Mouse (Mus musculus) bone marrow, adult 2 months (tissue): Measurements from ENCODE around the gene Akr1c21.

ENCODE experiments used
- CTCF ChIP-seq: fragments of 200-500 bp; IDR thresholded peaks from 2 replicates; pipeline ENCODE4 v1.5.1; 2011; ENCODE audit warnings: low read length, control low read depth; ENCODE audit not compliant: control insufficient read depth, insufficient read depth
- POLR2A ChIP-seq: fragments of 200-500 bp; IDR thresholded peaks from 2 replicates; pipeline ENCODE4 v1.6.1; 2011; ENCODE audit warnings: low read depth, mild to moderate bottlenecking, control low read depth, low read length, borderline replicate concordance; ENCODE audit not compliant: control insufficient read depth

DNA sequence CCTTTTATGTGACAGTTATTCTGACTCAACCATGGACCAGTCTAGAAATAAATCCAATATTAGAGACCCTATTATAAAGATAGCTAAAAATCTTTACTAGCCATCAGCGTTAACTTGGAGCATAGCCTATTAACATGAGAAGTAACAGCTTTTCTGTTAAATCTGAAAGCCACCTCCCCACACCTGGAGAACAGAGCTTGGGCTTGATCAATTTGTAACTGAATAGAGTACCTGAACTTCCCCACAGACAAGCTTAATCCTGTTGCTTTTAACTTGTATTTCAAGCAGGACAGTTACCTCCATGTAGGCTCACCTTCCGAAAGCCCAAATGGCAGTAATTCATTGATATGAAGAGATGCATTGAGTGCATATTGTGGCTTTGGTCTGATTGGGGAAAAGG, 7.9 kb upstream of the Akr1c21 start:
- TF ChIP-seq CTCF, result no peak
- TF ChIP-seq POLR2A, result no peak
